8 mouse cellular contexts compared by ENCODE assay signal in the genomic region with DNA sequence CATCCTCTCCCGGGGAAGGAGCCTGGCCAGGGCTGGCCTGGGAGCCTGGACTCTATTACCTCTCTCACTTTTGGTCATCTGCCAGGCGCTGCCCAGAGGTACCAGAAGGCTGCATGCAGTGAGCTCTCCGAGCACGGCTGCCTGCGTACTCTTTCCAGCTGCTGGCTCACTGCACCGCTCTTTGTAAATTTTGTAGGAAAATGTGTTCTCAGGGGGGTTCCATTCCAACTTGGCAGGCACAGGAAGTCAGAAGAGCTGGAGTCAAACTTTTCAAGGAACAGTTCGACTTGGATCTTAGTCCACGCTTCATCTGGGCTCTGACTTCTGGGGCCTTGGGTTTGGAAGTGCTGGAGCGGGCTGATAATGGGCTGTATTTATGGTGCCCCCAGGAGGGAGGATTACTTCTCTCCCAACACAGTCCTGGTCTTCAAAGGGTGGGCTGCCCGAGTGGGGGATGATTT.
DNase-seq lines count a peak whose midpoint lies in the region; TF ChIP-seq lines count a peak whose summit lies in the region.

No protein-coding gene starts in this region.

- H3K27me3 ChIP-seq in cerebellum, adult 2 months (ENCODE audit: control insufficient read depth, insufficient read depth, low read length) = no peaks in the 10 kb centered on the region; the same call in 1 of the 2 replicates
- no peaks in the 10 kb centered on the region for H3K27me3 ChIP-seq in heart, adult 2 months (ENCODE audit: control insufficient read depth, insufficient read depth, low read length)

- H3K9ac ChIP-seq in heart, adult 2 months (ENCODE audit: low read depth, low read length) = no peak overlapping the region

- TF ChIP-seq POLR2A in cerebellum, adult 2 months (IDR thresholded peaks at IDR 0.05; ENCODE audit: borderline replicate concordance, insufficient read depth, low read length) = no peak
- no peak for TF ChIP-seq POLR2A in heart, adult 2 months (IDR thresholded peaks at IDR 0.05; ENCODE audit: insufficient read depth, low read depth, low read length)

- DNase-seq in cerebellum, adult 2 months = peak; percentile 8 to 9
- no peak for DNase-seq in cerebellum, adult 11-12 months
- peak; percentile 64 for DNase-seq in adrenal gland, adult 2 months
- DNase-seq in heart, adult 2 months = peak; percentile 65 to 71
- peak; percentile 55 for DNase-seq in kidney, postnatal 10 days
- DNase-seq in T-cell, adult 2 months (ENCODE audit: low spot score) = no peak
- no peak for DNase-seq in right cerebral cortex, postnatal 25 days
- DNase-seq in left cerebral cortex, postnatal 14 days (ENCODE audit: low spot score in 2 of 2) = no peak

- no peak for TF ChIP-seq EP300 in heart, adult 2 months (IDR thresholded peaks at IDR 0.05; ENCODE audit: insufficient read depth, low read depth, low read length)

- no peak for TF ChIP-seq CTCF in cerebellum, adult 2 months (IDR thresholded peaks at IDR 0.05; ENCODE audit: borderline replicate concordance, insufficient read depth, low read depth, low read length)
- no peak for TF ChIP-seq CTCF in heart, adult 2 months (IDR thresholded peaks at IDR 0.05)

- intact Hi-C loops in heart, adult 2 months (cut with DNase I) = no loop called here
- intact Hi-C loops in left cerebral cortex, postnatal 14 days (cut with DNase I) = no loop called here

- H3K27ac ChIP-seq in cerebellum, adult 2 months (ENCODE audit: insufficient read depth, low read length) = no peak overlapping the region
- H3K27ac ChIP-seq in heart, adult 2 months = peak overlapping the region; percentile 16; the same call in 1 of the 2 replicates

- H3K4me3 ChIP-seq in cerebellum, adult 2 months (replicated peaks; ENCODE audit: insufficient read depth, low read depth, low read length) = no peak overlapping the region
- no peak overlapping the region for H3K4me3 ChIP-seq in heart, adult 2 months

- no peaks in the 10 kb centered on the region for H3K36me3 ChIP-seq in heart, adult 2 months (ENCODE audit: control insufficient read depth, insufficient read depth, low read length)

- WGBS in cerebellum, adult 2 months = 11% methylated on average over 10 of the region's 10 CpGs
- WGBS in heart, adult 2 months = 20% methylated on average over 10 of the region's 10 CpGs

- peaks cover 2% of the 10 kb centered on the region for H3K4me1 ChIP-seq in cerebellum, adult 2 months (ENCODE audit: control insufficient read depth, insufficient read depth, low read length)
- H3K4me1 ChIP-seq in heart, adult 2 months (ENCODE audit: control insufficient read depth, insufficient read depth, low read length) = peaks cover 13% of the 10 kb centered on the region

- no peaks in the 10 kb centered on the region for H3K79me2 ChIP-seq in heart, adult 2 months (replicated peaks; ENCODE audit: control insufficient read depth, insufficient read depth, low read length)

Comparison
In these comparisons a context has a peak if more than half of its experiments do, and no peak if none do; other contexts are left out.
1. DNase-seq: peak in cerebellum, adult 2 months (2 of 2), adrenal gland, adult 2 months (single experiment), heart, adult 2 months (2 of 2) and kidney, postnatal 10 days (single experiment); none in cerebellum, adult 11-12 months (single experiment), T-cell, adult 2 months (single experiment), right cerebral cortex, postnatal 25 days (single experiment) and left cerebral cortex, postnatal 14 days (0 of 2).